Mouse (Mus musculus) limb, embryonic 14.5 days (tissue): ENCODE data around the gene Slc9b1. TPM values are rescaled to one million over a fixed set of nuclear protein-coding genes. Genes with fewer than 3 reads are reported as not detected.

Experiments
- ATAC-seq: fragments of 200-750 bp; cut with Nextera tagmentation; 2 replicates; pipeline ENCODE4 v1.8.0; 2017; ENCODE audit warnings: low read depth, moderate number of reproducible peaks, moderate TSS enrichment; ENCODE audit not compliant: low FRiP score
- DNase-seq: peaks from one replicate; pipeline ENCODE4 v3.0.0-alpha.2; 2015; ENCODE audit warnings: low spot score
- H3K27ac ChIP-seq: fragments of 300-500 bp; sonication (generic); replicated peaks from 2 replicates; pipeline ENCODE4 v1.5.1; 2014; ENCODE audit warnings: low read depth, mild to moderate bottlenecking, low read length, moderate library complexity, mixed read lengths
- H3K27me3 ChIP-seq: fragments of 300-500 bp; sonication (generic); 2 replicates; pipeline ENCODE4 v1.6.1; 2014; ENCODE audit warnings: low read length, mixed read lengths; ENCODE audit not compliant: control insufficient read depth, insufficient read depth
- H3K36me3 ChIP-seq: fragments of 300-500 bp; sonication (generic); 2 replicates; pipeline ENCODE4 v1.6.1; 2014; ENCODE audit warnings: mild to moderate bottlenecking, low read length, moderate library complexity, mixed read lengths; ENCODE audit not compliant: control insufficient read depth, insufficient read depth
- H3K4me1 ChIP-seq: fragments of 300-500 bp; sonication (generic); 2 replicates; pipeline ENCODE4 v1.6.1; 2014; ENCODE audit warnings: antibody characterized with exemption, low read length, mixed read lengths; ENCODE audit not compliant: control insufficient read depth, insufficient read depth
- H3K4me2 ChIP-seq: fragments of 300-500 bp; sonication (generic); replicated peaks from 2 replicates; pipeline ENCODE4 v1.6.1; 2014; ENCODE audit warnings: low read depth, mild to moderate bottlenecking, low read length, moderate library complexity; ENCODE audit not compliant: severe bottlenecking
- H3K4me3 ChIP-seq: fragments of 300-500 bp; sonication (generic); replicated peaks from 2 replicates; pipeline ENCODE4 v1.5.1; 2014; ENCODE audit warnings: low read length
- H3K9ac ChIP-seq: fragments of 300-500 bp; sonication (generic); 2 replicates; pipeline ENCODE4 v1.6.1; 2014; ENCODE audit warnings: mild to moderate bottlenecking, low read depth, low read length, moderate library complexity; ENCODE audit not compliant: severe bottlenecking
- H3K9me3 ChIP-seq: fragments of 300-500 bp; sonication (generic); 2 replicates; pipeline ENCODE4 v1.6.1; 2016; ENCODE audit warnings: low read length; ENCODE audit not compliant: control insufficient read depth
- POLR2A ChIP-seq: fragments of 200-500 bp; IDR thresholded peaks from 2 replicates; pipeline ENCODE4 v1.8.0; 2012; ENCODE audit warnings: inconsistent platforms, mild to moderate bottlenecking, moderate library complexity, borderline replicate concordance; ENCODE audit not compliant: insufficient read depth, insufficient read length; ENCODE audit errors: extremely low read depth
- WGBS: fragments of 180-500 bp; shearing (Covaris S2); extraction: QIAGEN DNeasy Blood & Tissue Kit; methylation state at CpG from one replicate; pipeline ENCODE4 v1.1.7; 2014; 5-methylcytosine and 5-hydroxymethylcytosine counted together
- polyA plus RNA-seq, 2 experiments: library from polyadenylated mRNA; depleted of rRNA in 1 of 2; stranded (reverse) in 1 of 2; unstranded in 1 of 2; fragments of >200 nt; fragmentation: Nextera tagmentation in 1 of 2; extraction: Ambion mirVana in 1 of 2; gene quantifications; 2 replicates each; pipeline versions ENCODE4 v1.2.1 to v1.2.3; 2012 to 2014

Slc9b1 gene
- polyA plus RNA-seq, 2 experiments: 0.18 TPM; not detected in 1

DNA sequence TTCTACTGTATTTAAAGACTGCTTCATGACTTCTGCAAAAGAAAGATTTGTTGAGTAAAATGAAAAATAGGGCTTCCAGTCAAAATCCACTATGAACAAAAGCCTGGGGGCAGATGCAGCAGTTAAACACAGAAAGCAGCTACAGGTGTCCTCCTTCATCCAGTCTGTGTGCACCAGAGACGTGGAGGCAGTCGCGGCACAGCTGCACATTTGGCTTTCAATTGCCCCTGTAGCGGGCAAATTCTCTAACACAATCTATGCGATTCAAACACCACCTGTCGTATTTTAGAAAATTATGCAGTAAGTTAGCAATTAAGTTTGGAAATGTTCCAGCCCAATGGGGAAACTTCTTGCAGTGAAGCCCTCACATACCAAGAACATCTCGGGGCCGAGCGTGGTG, 55.4 kb downstream of the Slc9b1 start:
- no peak overlapping the region for H3K27ac ChIP-seq
- TF ChIP-seq POLR2A: no peak
- DNase-seq: no peak
- WGBS: 66% methylated on average over 9 of the region's 9 CpGs
- ATAC-seq: no peak
- no peak overlapping the region for H3K4me2 ChIP-seq
- H3K4me1 ChIP-seq: no peaks in the 10 kb centered on the region
- no peaks in the 10 kb centered on the region for H3K27me3 ChIP-seq
- H3K4me3 ChIP-seq: no peak overlapping the region
- no peaks in the 10 kb centered on the region for H3K9me3 ChIP-seq
- H3K9ac ChIP-seq: no peak overlapping the region
- peaks cover 11% of the 10 kb centered on the region for H3K36me3 ChIP-seq

DNA sequence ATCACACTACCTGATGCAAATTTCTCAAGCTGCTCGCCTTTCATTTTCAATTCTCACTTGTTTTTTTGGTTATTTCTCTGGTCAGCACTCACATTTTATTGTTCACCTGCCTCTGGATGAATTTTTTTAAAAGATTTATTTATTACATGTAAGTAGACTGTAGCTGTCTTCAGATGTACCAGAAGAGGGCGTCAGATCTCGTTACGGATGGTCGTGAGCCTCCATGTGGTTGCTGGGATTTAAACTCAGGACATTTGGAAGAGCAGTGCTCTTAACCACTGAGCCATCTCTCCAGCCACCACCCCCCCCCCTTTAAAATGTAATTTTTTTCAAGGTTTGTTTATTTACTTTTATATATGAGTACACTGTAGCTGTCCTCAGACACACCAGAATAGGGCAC, 56.0 kb downstream of the Slc9b1 start:
- ATAC-seq (no peak), DNase-seq (no peak)
- H3K36me3 ChIP-seq: peaks cover 11% of the 10 kb centered on the region
- H3K4me2 ChIP-seq: no peak overlapping the region
- no peaks in the 10 kb centered on the region for H3K27me3 ChIP-seq
- H3K9ac ChIP-seq: no peak overlapping the region
- no peak for TF ChIP-seq POLR2A
- no peaks in the 10 kb centered on the region for H3K4me1 ChIP-seq
- H3K27ac ChIP-seq: no peak overlapping the region
- 79% methylated on average over 5 of the region's 5 CpGs for WGBS
- no peaks in the 10 kb centered on the region for H3K9me3 ChIP-seq
- no peak overlapping the region for H3K4me3 ChIP-seq

GRCm38 (mm10) chr3:135404599-135404998, 56.8 kb downstream of the Slc9b1 start:
- no peak for TF ChIP-seq POLR2A
- H3K36me3 ChIP-seq: peaks cover 15% of the 10 kb centered on the region
- no peak overlapping the region for H3K4me3 ChIP-seq
- H3K27me3 ChIP-seq: no peaks in the 10 kb centered on the region
- WGBS: 61% methylated on average over 4 of the region's 4 CpGs
- H3K27ac ChIP-seq: no peak overlapping the region
- no peaks in the 10 kb centered on the region for H3K4me1 ChIP-seq
- H3K4me2 ChIP-seq: no peak overlapping the region
- H3K9me3 ChIP-seq: no peaks in the 10 kb centered on the region
- DNase-seq (no peak), ATAC-seq (no peak)
- H3K9ac ChIP-seq: no peak overlapping the region

GRCm38 (mm10) chr3:135407351-135407750, 59.5 kb downstream of the Slc9b1 start:
- Histone ChIP-seq H3K4me1 (no peaks in the 10 kb centered on the region), H3K27ac (no peak overlapping the region), H3K4me3 (no peak overlapping the region), H3K27me3 (no peaks in the 10 kb centered on the region), H3K4me2 (no peak overlapping the region), H3K9ac (no peak overlapping the region), H3K9me3 (no peaks in the 10 kb centered on the region), H3K36me3 (peaks cover 22% of the 10 kb centered on the region)
- TF ChIP-seq POLR2A: no peak
- no peak for DNase-seq
- ATAC-seq: no peak
- 85% methylated on average over 9 of the region's 9 CpGs for WGBS

DNA sequence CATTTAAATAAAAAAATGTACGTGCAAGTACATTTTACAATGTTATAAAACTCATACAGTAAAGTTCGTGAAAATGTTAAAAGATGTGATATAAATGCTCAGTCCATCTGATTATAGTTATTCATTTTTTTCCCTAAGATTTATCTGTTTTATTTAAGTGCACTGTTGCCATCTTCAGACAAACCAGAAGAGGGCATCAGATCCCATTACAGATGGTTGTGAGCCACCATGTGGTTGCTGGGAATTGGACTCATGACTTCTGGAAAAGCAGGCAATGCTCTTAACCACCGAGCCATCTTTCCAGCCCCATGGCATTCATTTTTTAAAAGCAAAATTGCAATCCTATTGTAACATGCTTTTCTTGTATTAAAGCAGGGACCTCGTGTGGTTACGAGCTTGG, 61.4 kb downstream of the Slc9b1 start:
- H3K36me3 ChIP-seq: peaks cover 22% of the 10 kb centered on the region
- no peaks in the 10 kb centered on the region for H3K9me3 ChIP-seq
- no peak overlapping the region for H3K4me3 ChIP-seq
- peaks cover 8% of the 10 kb centered on the region for H3K4me1 ChIP-seq
- TF ChIP-seq POLR2A: no peak
- WGBS: 85% methylated on average over 5 of the region's 5 CpGs
- ATAC-seq: no peak
- DNase-seq: no peak
- no peaks in the 10 kb centered on the region for H3K27me3 ChIP-seq
- no peak overlapping the region for H3K9ac ChIP-seq
- no peak overlapping the region for H3K27ac ChIP-seq
- no peak overlapping the region for H3K4me2 ChIP-seq

- Histone ChIP-seq H3K27ac (no peak overlapping the region), H3K36me3 (peaks cover 22% of the 10 kb centered on the region), H3K4me1 (peaks cover 8% of the 10 kb centered on the region), H3K4me2 (no peak overlapping the region), H3K9ac (no peak overlapping the region), H3K9me3 (no peaks in the 10 kb centered on the region), H3K4me3 (no peak overlapping the region), H3K27me3 (no peaks in the 10 kb centered on the region)
- 93% methylated on average over 12 of the region's 12 CpGs for WGBS
- no peak for TF ChIP-seq POLR2A
- DNase-seq (no peak), ATAC-seq (no peak)
These were observed 63.2 kb downstream of the Slc9b1 start for GRCm38 (mm10) chr3:135411056-135411455.
